Mouse (Mus musculus): Measurements from ENCODE around the gene Mcoln1. TPM values are rescaled to one million over a fixed set of nuclear protein-coding genes. Genes with fewer than 3 reads are reported as not detected.
A peak's percentile ranks its signal among the peaks of the same experiment; 100 is the strongest.

Gene Mcoln1
- polyA plus RNA-seq (2015; fragmentation: Nextera tagmentation; extraction: Ambion mirVana), result 88.6 and 91.9 TPM in 2 replicates

DNA sequence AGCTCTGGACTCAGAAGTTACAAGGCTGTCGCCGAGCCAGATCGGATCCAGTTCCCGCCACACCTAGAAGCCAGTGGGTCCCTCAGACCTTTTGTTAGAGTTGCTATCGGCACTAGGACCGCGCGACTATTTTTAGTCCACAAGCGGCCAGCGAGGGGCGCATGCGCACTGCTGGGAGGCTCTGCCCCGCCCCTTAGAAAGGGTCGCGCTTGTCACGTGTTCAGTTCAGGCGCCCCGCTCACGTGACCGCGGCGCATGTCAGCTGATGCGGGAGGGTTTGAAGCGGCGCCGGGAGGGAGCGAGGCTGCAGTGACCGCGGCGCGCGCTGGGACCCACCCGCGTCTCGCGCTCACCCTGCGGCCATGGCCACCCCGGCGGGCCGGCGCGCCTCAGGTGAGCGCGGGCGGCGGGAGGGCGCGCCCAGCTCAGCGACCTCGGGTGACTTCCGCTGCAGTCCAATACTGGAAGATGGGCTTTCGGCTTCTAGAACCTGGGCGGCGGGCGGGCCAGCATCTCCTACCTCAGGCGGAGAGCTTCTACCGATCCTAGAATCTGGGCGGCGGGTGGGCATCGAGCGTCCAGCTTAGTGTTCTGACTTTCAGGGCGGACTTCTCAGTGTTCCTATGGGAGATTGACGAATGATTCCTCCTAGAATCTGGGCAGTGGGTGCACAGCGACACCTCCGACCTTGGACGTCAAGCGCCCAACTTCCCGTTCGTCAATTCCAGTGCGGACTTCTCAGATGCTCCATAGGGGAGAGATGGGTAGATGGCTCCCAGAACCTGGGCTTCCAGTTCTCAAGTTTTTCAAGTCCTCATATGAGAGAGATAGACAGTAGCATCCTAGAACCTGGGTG, at the start of gene Mcoln1:
TSS of gene Mcoln1 (plus strand) at position 223 of the 856 bp plus-strand sequence.
- H3K4me3 ChIP-seq, result peak within 1 kb of the TSS; percentile 83
- H3K9ac ChIP-seq, result peak within 1 kb of the TSS; percentile 91
- peak; percentile 90 for ATAC-seq (ENCODE audit: low read depth)
- H3K4me2 ChIP-seq, result peak within 1 kb of the TSS; percentile 89
- H3K27me3 ChIP-seq, result no peaks in the 10 kb centered on the region
- peaks cover 31% of the 10 kb centered on the region for H3K36me3 ChIP-seq
- WGBS, result under 1% methylated on average over 70 of the region's 70 CpGs
- peaks cover 7% of the 10 kb centered on the region; the same call in 1 of the 2 replicates for H3K9me3 ChIP-seq
- peaks cover 50% of the 10 kb centered on the region for H3K4me1 ChIP-seq (replicated peaks)
- peak within 1 kb of the TSS; percentile 85 for H3K27ac ChIP-seq (replicated peaks)

DNA sequence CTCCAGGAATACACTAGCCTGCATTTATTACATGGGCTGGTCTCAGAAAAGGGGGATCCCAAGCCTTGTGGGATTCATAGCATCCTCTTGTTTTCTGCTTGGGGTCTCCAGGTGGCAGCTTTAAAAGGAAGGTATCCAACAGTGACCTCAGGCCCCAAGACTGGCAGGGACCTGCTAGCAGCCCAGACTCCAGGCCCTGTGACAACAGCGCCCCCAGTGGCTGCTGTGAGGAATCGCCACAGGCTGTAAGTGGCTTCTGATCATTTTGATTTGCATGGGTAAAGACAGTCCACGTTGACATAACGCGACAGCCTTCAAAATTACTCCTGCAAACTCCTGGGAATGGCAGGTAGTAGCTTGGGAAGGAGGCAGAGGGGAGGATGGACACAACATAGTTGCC, 49.6 kb upstream of the Mcoln1 start:
- H3K36me3 ChIP-seq, result peaks cover 97% of the 10 kb centered on the region
- H3K4me1 ChIP-seq (replicated peaks), result no peaks in the 10 kb centered on the region
- no peak overlapping the region for H3K4me2 ChIP-seq
- H3K9ac ChIP-seq, result no peak overlapping the region
- H3K27me3 ChIP-seq, result no peaks in the 10 kb centered on the region
- H3K4me3 ChIP-seq, result no peak overlapping the region
- 36% methylated on average over 5 of the region's 5 CpGs for WGBS
- ATAC-seq (ENCODE audit: low read depth), result peak; percentile 47; the same call in 1 of the 2 replicates
- H3K9me3 ChIP-seq, result no peaks in the 10 kb centered on the region
- H3K27ac ChIP-seq (replicated peaks), result no peak overlapping the region

DNA sequence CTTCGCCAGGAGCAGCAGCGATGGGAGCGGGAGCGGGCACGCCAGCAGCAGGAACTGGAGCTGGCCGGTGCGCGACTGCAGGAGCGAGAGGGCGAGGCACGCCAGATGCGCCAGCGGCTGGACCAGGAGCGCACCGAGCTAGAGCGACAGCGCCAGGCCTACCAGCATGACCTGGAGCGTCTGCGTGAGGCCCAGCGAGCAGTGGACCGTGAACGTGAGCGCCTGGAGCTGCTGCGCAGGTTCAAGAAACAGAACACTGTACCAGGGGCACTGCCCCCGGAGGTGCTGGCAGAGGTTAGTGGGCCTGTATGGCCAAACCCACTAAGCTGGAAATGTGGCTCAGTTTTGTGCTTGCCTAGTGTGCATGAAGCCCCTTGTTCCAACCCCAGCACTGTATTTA, 48.3 kb upstream of the Mcoln1 start:
- ATAC-seq (ENCODE audit: low read depth), result no peak
- peaks cover 98% of the 10 kb centered on the region for H3K36me3 ChIP-seq
- no peak overlapping the region for H3K9ac ChIP-seq
- no peak overlapping the region for H3K4me3 ChIP-seq
- no peak overlapping the region for H3K27ac ChIP-seq (replicated peaks)
- H3K27me3 ChIP-seq, result no peaks in the 10 kb centered on the region
- no peaks in the 10 kb centered on the region for H3K4me1 ChIP-seq (replicated peaks)
- H3K4me2 ChIP-seq, result no peak overlapping the region
- WGBS, result 98% methylated on average over 25 of the region's 25 CpGs
- no peaks in the 10 kb centered on the region for H3K9me3 ChIP-seq

DNA sequence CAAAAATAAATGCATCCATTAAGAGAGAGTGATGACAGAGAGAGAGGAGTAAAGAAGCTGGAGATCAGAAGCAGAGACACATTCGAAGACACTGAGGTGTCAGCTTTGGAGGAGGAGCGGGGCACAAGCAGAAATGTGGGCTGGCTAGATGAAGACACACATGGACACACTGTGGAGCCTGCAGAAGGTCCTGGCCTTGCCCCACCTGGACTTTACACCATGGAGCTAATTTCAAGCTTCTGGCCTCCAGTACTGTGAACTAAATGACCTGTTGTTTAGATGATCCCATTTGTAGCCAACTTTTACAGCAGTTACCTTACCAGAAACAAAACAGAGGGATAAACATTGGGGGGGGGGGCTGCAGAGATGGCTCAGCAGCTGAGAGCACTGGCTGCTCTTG, 37.0 kb upstream of the Mcoln1 start:
- Histone ChIP-seq H3K4me3 (no peak overlapping the region), H3K4me2 (no peak overlapping the region), H3K27ac (replicated peaks) (no peak overlapping the region), H3K4me1 (replicated peaks) (peaks cover 13% of the 10 kb centered on the region), H3K9ac (no peak overlapping the region), H3K36me3 (peaks cover 14% of the 10 kb centered on the region; the same call in 1 of the 2 replicates), H3K9me3 (no peaks in the 10 kb centered on the region), H3K27me3 (no peaks in the 10 kb centered on the region)
- no peak for ATAC-seq (ENCODE audit: low read depth)
- 86% methylated on average over 2 of the region's 2 CpGs for WGBS

DNA sequence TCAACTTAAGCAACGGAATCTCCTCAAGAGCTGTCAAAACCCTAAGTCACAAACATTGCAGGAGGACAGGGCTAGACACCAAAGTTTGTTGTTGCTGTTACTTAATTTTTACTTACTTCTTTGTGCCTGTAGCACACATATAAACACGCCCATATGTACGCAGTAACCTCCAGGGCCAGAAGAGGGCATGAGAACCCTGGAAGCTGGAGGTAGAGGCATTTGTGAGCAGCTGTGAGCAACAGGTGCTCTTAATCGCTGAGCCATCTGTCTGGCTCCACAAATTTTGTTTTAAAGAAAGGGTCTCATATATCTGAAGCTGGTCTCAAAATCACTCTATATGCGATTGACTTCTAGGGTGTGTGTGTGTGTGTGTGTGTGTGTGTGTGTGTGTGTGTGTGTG, 35.9 kb upstream of the Mcoln1 start:
- Histone ChIP-seq H3K9me3 (no peaks in the 10 kb centered on the region), H3K27ac (replicated peaks) (no peak overlapping the region), H3K4me2 (no peak overlapping the region), H3K9ac (no peak overlapping the region), H3K36me3 (0 out of 2 replicates have a peak, but pooled peaks cover 3% of the 10 kb centered on the region), H3K4me3 (no peak overlapping the region), H3K4me1 (replicated peaks) (peaks cover 14% of the 10 kb centered on the region), H3K27me3 (no peaks in the 10 kb centered on the region)
- 51% methylated on average over 5 of the region's 5 CpGs for WGBS
- ATAC-seq (ENCODE audit: low read depth), result no peak

DNA sequence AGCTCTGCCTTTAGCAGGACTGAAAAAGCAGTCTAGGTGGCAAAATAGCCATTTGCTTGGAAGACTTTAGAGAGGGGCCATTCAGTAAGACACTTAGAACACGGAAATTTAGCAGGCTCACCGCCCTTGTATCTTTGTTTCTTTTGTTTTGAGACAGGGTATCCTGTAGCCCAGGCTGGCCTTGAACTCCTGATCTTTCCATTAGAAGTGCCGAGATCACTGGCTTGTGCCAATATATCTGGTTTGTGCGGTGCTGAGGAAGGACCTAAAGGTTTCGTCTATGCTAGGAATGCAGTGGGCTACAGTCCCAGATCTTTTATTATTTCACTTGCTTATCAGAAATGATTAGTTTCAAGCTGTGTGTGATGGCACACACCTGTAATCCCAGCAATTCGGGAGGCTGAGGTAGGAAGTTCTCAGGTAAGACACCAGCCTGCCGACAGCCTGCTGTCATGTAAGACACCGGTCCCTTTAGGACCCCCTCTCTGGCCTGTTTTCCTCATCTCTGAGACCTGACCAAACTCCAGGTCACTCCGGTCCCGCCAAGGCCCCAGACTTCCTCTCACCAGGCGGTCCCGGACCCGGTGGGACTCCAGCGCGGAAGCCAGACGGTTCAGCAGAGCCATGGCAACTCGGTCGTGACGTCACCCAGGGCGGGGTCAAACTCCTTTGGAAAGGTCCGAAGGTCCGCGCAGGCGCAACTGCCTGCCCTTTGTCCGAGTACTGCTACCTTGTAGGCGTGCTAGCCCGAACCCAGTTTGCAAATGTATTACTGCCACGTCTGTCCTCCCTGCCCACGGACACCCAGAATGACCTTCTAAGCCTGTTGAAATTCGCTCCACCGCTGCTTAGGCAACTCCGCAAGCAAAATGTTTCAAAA, 33.0 kb upstream of the Mcoln1 start, which contains the start of gene Pex11g:
TSS of gene Pex11g (minus strand) at position 675 of the 880 bp plus-strand sequence.
- peaks cover 14% of the 10 kb centered on the region for H3K4me1 ChIP-seq (replicated peaks)
- no peaks in the 10 kb centered on the region for H3K27me3 ChIP-seq
- H3K9me3 ChIP-seq, result no peaks in the 10 kb centered on the region
- H3K36me3 ChIP-seq, result no peaks in the 10 kb centered on the region
- H3K4me2 ChIP-seq, result peak within 1 kb of the TSS; percentile 65
- peak within 1 kb of the TSS; percentile 79 for H3K27ac ChIP-seq (replicated peaks)
- peak within 1 kb of the TSS; percentile 75 for H3K9ac ChIP-seq
- peak; percentile 91 for ATAC-seq (ENCODE audit: low read depth)
- peak within 1 kb of the TSS; percentile 45 for H3K4me3 ChIP-seq
- WGBS, result 9% methylated on average over 32 of the region's 32 CpGs

DNA sequence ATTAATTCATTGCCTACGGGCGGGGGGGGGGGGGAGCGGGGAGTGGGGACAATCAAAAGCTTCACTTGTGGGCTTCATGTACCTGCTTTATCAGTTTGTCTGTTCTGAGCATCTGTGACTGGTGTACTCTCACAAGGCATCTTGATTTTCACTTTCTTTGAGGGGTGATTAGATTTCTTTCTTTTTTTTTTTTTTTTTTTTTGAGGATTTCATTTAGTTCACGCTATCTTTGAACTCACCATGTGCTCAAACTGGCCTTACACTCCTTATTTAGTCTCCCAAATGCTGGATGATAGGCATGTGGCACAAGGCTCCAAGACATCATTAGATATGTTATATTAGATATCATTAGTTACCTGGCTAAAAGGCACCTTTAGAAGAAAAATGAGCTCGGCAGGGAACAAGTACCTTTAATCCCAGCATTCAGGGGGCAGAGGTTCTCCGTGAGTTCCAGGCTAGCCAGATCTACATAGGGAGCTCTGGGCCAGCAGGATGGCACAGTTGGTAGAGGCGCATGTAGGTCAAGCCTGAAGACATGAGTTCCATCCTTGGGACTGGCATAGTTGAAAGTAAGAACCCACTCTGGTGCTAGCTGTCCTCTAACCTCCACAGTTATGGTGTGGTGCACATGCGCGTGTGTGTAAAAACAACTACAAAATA, 32.2 kb upstream of the Mcoln1 start:
- Histone ChIP-seq H3K27ac (replicated peaks) (peak overlapping the region; percentile 79), H3K9ac (peak overlapping the region; percentile 75), H3K36me3 (no peaks in the 10 kb centered on the region), H3K27me3 (no peaks in the 10 kb centered on the region), H3K4me3 (peak overlapping the region; percentile 45), H3K4me1 (replicated peaks) (peaks cover 14% of the 10 kb centered on the region), H3K9me3 (no peaks in the 10 kb centered on the region), H3K4me2 (peak overlapping the region; percentile 65)
- WGBS, result 55% methylated on average over 9 of the region's 9 CpGs
- ATAC-seq (ENCODE audit: low read depth), result peak; percentile 11; the same call in 1 of the 2 replicates

DNA sequence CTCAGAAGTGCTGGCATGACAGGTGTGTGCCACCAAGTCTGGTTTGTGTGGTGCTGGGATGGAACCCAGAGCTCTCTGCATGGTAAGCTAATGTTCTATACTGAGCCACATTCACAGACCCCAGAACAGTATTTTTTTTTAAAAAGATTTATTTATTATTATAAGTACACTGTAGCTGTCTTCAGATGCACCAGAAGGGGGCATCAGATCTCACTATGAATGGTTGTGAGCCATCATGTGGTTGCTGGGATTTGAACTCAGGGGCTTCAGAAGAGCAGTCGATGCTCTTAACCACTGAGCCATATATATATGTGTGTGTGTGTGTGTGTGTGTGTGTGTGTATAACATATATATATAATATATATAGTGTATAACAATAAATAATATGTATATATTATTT, 31.4 kb upstream of the Mcoln1 start:
- no peak overlapping the region for H3K27ac ChIP-seq (replicated peaks)
- no peak for ATAC-seq (ENCODE audit: low read depth)
- WGBS, result 91% methylated on average over 1 of the region's 1 CpGs
- H3K36me3 ChIP-seq, result no peaks in the 10 kb centered on the region
- peaks cover 14% of the 10 kb centered on the region for H3K4me1 ChIP-seq (replicated peaks)
- no peaks in the 10 kb centered on the region; the same call in 1 of the 2 replicates for H3K27me3 ChIP-seq
- H3K4me2 ChIP-seq, result no peak overlapping the region
- H3K9ac ChIP-seq, result no peak overlapping the region
- no peak overlapping the region for H3K4me3 ChIP-seq
- no peaks in the 10 kb centered on the region for H3K9me3 ChIP-seq

DNA sequence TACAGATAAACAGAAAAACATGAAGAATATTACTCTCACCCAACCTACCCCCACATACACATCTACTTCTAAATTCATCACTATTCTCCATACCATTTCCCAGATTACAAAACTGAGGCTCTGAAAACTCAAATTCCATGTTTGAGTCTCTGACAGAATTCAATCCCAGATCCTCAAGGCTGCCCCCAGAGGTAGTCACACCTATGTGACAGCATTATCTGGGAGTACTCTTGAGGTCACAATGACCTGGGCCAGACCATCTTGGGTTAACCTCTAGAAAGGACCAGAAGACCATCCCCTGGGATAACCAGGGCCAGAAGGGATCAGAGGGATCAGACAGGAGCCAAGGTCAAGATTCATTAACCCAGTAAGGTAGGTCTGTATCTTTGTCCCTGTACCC, 29.7 kb upstream of the Mcoln1 start, which contains the start of gene Tex45:
TSS of gene Tex45 (plus strand) at position 301 of the 400 bp plus-strand sequence.
- Histone ChIP-seq H3K4me3 (no peak within 1 kb of the TSS), H3K27ac (replicated peaks) (no peak within 1 kb of the TSS), H3K4me1 (replicated peaks) (peaks cover 14% of the 10 kb centered on the region), H3K9ac (no peak within 1 kb of the TSS), H3K9me3 (no peaks in the 10 kb centered on the region), H3K27me3 (peaks cover 6% of the 10 kb centered on the region; the same call in 1 of the 2 replicates), H3K4me2 (no peak within 1 kb of the TSS), H3K36me3 (no peaks in the 10 kb centered on the region)
- no peak for ATAC-seq (ENCODE audit: low read depth)

DNA sequence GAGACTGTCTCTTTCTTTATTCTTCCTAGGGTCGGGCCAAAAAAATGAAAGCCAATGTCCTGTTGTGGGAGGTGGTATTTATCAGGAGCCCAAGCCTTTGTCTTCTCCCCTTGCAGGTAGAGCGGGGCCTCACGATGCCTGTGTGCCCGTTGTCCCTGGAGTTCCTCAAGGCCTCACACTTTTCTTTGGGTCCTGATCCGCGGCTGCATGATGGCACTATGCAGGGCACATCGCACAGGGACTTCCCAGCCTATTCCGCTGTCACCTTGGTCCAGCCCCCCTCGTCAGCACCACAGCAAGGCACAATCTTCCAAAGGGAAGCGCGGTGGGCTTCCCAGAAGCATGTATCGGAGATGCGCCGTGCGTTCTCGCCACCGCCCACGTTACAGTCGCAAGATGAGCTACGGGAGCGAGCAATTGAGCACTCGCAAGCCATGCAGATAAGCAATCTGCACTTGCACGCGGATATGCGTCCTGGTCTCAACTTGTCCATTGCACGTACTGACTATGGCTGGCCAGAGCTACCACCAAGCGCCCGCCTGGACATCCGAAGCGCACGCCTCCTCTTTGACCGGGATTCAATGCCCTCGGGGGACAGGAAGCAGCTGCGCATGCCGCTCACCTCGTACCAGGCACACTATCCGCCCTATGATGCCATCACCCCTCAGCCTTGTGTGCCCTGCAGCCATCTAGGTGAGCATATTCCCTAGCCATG, 24.4 kb upstream of the Mcoln1 start:
- Histone ChIP-seq H3K4me3 (peak overlapping the region; percentile 33), H3K9ac (peak overlapping the region; percentile 54), H3K27me3 (peaks cover 15% of the 10 kb centered on the region; the same call in 1 of the 2 replicates), H3K4me2 (peak overlapping the region; percentile 54), H3K27ac (replicated peaks) (no peak overlapping the region), H3K36me3 (no peaks in the 10 kb centered on the region), H3K9me3 (no peaks in the 10 kb centered on the region), H3K4me1 (replicated peaks) (0 out of 2 replicates have a peak, but pooled peaks cover 3% of the 10 kb centered on the region)
- peak; percentile 66 for ATAC-seq (ENCODE audit: low read depth)
- WGBS, result 25% methylated on average over 37 of the region's 37 CpGs

DNA sequence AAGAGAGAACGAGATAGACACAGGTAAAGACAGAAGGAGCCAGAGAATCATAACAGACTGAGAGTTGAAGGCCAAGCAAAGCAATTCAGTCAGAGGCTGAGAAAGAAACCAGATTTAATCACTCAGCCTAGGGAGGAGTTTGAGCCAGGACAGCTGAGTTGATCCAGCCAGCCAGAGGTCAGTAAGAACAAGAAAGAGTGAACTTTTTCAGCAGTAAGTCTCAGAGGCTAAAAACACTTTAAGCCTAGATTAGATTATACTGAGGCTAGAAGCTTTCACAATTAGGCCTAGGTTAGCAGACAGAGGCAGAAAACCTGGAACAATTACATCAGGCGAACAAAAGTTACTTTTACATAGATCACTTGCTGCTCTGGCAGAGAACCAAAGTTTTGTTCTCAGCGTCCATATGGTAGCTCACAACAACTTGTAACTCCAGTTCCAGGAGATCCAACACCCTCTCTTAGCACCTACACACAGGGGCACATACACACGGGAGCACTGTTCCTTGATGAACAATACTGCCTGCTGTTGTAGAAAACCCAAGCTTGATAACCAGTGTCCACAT, 20.0 kb upstream of the Mcoln1 start:
- Histone ChIP-seq H3K4me1 (replicated peaks) (0 out of 2 replicates have a peak, but pooled peaks cover 3% of the 10 kb centered on the region), H3K9me3 (no peaks in the 10 kb centered on the region)

More for the DNA sequence above, 20.0 kb upstream of the Mcoln1 start:
- H3K4me3 ChIP-seq, result no peak overlapping the region
- no peak overlapping the region for H3K9ac ChIP-seq
- ATAC-seq (ENCODE audit: low read depth), result no peak
- H3K4me2 ChIP-seq, result no peak overlapping the region
- H3K36me3 ChIP-seq, result no peaks in the 10 kb centered on the region
- no peak overlapping the region for H3K27ac ChIP-seq (replicated peaks)
- 72% methylated on average over 4 of the region's 4 CpGs for WGBS
- H3K27me3 ChIP-seq, result peaks cover 11% of the 10 kb centered on the region; the same call in 1 of the 2 replicates
